19 mouse cellular contexts compared by ENCODE assay signal in the genomic region with DNA sequence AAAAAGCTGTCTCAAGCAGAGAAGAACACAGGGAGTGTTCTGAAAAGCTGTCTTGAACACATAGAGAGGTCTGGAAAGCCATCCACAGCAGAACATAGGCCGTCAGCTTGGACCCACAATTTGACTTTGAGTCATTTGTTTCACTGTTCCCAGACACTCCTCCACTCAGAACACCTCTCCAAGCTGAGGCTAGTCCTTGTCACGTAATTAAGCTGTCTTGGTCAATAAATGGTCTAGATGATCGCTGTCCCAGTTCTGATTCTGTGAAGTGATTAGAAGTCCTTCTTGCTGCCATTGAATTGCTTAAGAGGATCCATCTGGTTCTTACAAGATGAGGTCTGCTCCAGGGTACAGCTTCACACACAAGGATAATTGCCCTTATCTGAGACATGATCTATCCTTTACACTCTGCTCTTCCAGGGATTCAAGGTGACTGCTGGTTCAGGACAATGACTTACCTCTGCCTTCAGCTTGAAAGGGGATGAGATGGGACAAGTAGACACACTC. TPM values are rescaled to one million over a fixed set of nuclear protein-coding genes. Genes with fewer than 3 reads are reported as not detected.
DNase-seq lines count a peak whose midpoint lies in the region; ATAC-seq and TF ChIP-seq lines count a peak whose summit lies in the region.
"Had no signal": no experiment of that assay in that cellular context is flagged by ENCODE, and none has a peak within 500 bp of the region (broad histone marks: within the 10 kb centered on the region; RNA-seq: fewer than 3 reads in every experiment).

No protein-coding gene starts in this region.

- no peak for TF ChIP-seq POLR2A in MEL (IDR thresholded peaks at IDR 0.05; ENCODE audit: control insufficient read depth in 1 of 2, insufficient read depth in 1 of 2, low read depth in 1 of 2, low read length in 2 of 2, poor library complexity in 1 of 2)

- ATAC-seq in hindbrain, embryonic 13.5 days (ENCODE audit: low FRiP score): no peak
- ATAC-seq: intestine, embryonic 16.5 days had no signal

- H3K9me3 ChIP-seq in MEL (replicated peaks; ENCODE audit: insufficient read depth, low read length): no peaks in the 10 kb centered on the region
- H3K9me3 ChIP-seq in hindbrain, embryonic 13.5 days: no peaks in the 10 kb centered on the region
- H3K9me3 ChIP-seq: embryonic facial prominence, embryonic 10.5 days; forebrain, embryonic 10.5 days; forebrain, embryonic 15.5 days; heart, embryonic 15.5 days; hindbrain, embryonic 10.5 days; hindbrain, embryonic 15.5 days had no signal

- no peak for TF ChIP-seq EP300 in MEL (IDR thresholded peaks at IDR 0.05; ENCODE audit: low read depth in 1 of 2, low read length in 2 of 2)

- TF ChIP-seq CTCF in MEL (IDR thresholded peaks at IDR 0.05 in 2 of 3, conservative IDR thresholded peaks at IDR 0.05 in 1 of 3; ENCODE audit: control insufficient read depth in 1 of 3, insufficient read depth in 1 of 3, low read depth in 2 of 3, low read length in 3 of 3, poor library complexity in 1 of 3, severe bottlenecking in 1 of 3): no peak

- H3K4me1 ChIP-seq in MEL (ENCODE audit: control insufficient read depth in 1 of 2, insufficient read depth in 2 of 2, low read length in 2 of 2): peaks cover 11 to 27% of the 10 kb centered on the region in 2 experiments; a peak in 3 of 4 replicates
- H3K4me1 ChIP-seq in hindbrain, embryonic 13.5 days (replicated peaks): peaks cover 18% of the 10 kb centered on the region

- no peak for TF ChIP-seq RAD21 in MEL (IDR thresholded peaks at IDR 0.05; ENCODE audit: low read depth, low read length)

- peaks cover 25% of the 10 kb centered on the region for H3K79me2 ChIP-seq in MEL (ENCODE audit: control insufficient read depth, insufficient read depth, low read length, poor library complexity)

- no peaks in the 10 kb centered on the region for H3K27me3 ChIP-seq in MEL (ENCODE audit: control insufficient read depth in 1 of 2, insufficient read depth in 2 of 2, low read length in 2 of 2)
- H3K27me3 ChIP-seq in hindbrain, embryonic 13.5 days: no peaks in the 10 kb centered on the region
- H3K27me3 ChIP-seq: forebrain, embryonic 15.5 days; heart, embryonic 15.5 days had no signal

- peak; percentile 57 for DNase-seq in lung, postnatal 10 days
- DNase-seq in lung, postnatal 25 days (ENCODE audit: low spot score): no peak
- DNase-seq in MEL (ENCODE audit: low read depth, low spot score) (peak; percentile 27), ZHBTc4 (ENCODE audit: low read depth, low spot score) (peak; percentile 47)
- no peak for DNase-seq in right cerebral cortex, adult 18-20 months
- DNase-seq: adrenal gland, postnatal 25 days; cerebellum, adult 18-20 months; cerebellum, postnatal 36 days; gastrocnemius, postnatal 36 days; heart, adult 2 months had no signal

- no peak overlapping the region for H3K4me2 ChIP-seq in hindbrain, embryonic 13.5 days
- H3K4me2 ChIP-seq: forebrain, embryonic 15.5 days; heart, embryonic 11.5 days; heart, embryonic 15.5 days; hindbrain, embryonic 15.5 days had no signal

- H3K27ac ChIP-seq in MEL (ENCODE audit: control insufficient read depth, low read depth, low read length): no peak overlapping the region
- no peak overlapping the region for H3K27ac ChIP-seq in hindbrain, embryonic 13.5 days
- H3K27ac ChIP-seq: embryonic facial prominence, embryonic 10.5 days; forebrain, embryonic 10.5 days; forebrain, embryonic 15.5 days; heart, adult 2 months; heart, embryonic 15.5 days; hindbrain, embryonic 10.5 days; hindbrain, embryonic 15.5 days had no signal

- no peak overlapping the region for H3K9ac ChIP-seq in MEL (ENCODE audit: control insufficient read depth, low read depth, low read length, poor library complexity, severe bottlenecking)
- no peak overlapping the region for H3K9ac ChIP-seq in hindbrain, embryonic 13.5 days
- H3K9ac ChIP-seq: forebrain, embryonic 15.5 days; heart, embryonic 15.5 days; hindbrain, embryonic 15.5 days had no signal

- 86% methylated on average over 3 of the region's 3 CpGs for WGBS in hindbrain, embryonic 13.5 days

- peaks cover 0 to 25% of the 10 kb centered on the region in 2 experiments; a peak in 2 of 4 replicates for H3K36me3 ChIP-seq in MEL (ENCODE audit: control insufficient read depth in 1 of 2, insufficient read depth in 2 of 2, low read length in 2 of 2)
- H3K36me3 ChIP-seq in hindbrain, embryonic 13.5 days: no peaks in the 10 kb centered on the region
- H3K36me3 ChIP-seq: embryonic facial prominence, embryonic 10.5 days; forebrain, embryonic 15.5 days; hindbrain, embryonic 15.5 days had no signal

- no peak overlapping the region for H3K4me3 ChIP-seq in MEL (ENCODE audit: control insufficient read depth in 1 of 2, insufficient read depth in 1 of 2, low read depth in 2 of 2, low read length in 2 of 2)
- H3K4me3 ChIP-seq in hindbrain, embryonic 13.5 days: no peak overlapping the region
- H3K4me3 ChIP-seq: embryonic facial prominence, embryonic 10.5 days; forebrain, embryonic 10.5 days; heart, adult 2 months; heart, embryonic 15.5 days; hindbrain, embryonic 10.5 days; hindbrain, embryonic 15.5 days had no signal

TF ChIP-seq in MEL, 35 proteins besides CTCF, POLR2A, EP300 and RAD21:
- 0 out of 2 replicates have a peak, but pooled peaks have one; percentile 17 for TF ChIP-seq GATA1 (IDR thresholded peaks at IDR 0.05; ENCODE audit: low read depth, low read length)
- no peak for TF ChIP-seq SIN3A (IDR thresholded peaks at IDR 0.05; ENCODE audit: low read length)

RNA-seq across cellular contexts. Expression of a gene that starts 1.5 kb away (rescaled TPM):
- total RNA-seq in MEL (2012; rRNA removed): 7.1 and 7.4 TPM in 2 replicates
- 10 to 100 TPM in 1 of 2 experiments, not detected in 1; 17.5 TPM for polyA plus RNA-seq in MEL (2012; ENCODE audit: insufficient read depth in 1 of 2, insufficient read length in 2 of 2, low read depth in 1 of 2, low replicate concordance in 2 of 2, missing spikeins in 1 of 2)
- 20.0 and 22.5 TPM in 2 replicates for polyA plus RNA-seq in hindbrain, embryonic 13.5 days (2015; fragmentation: Nextera tagmentation; extraction: Ambion mirVana)

RNA-seq across cellular contexts. Expression of a gene that starts 34.4 kb away (rescaled TPM):
- 8.1 and 11.0 TPM in 2 replicates for total RNA-seq in MEL (2012; rRNA removed)
- 10 to 100 TPM in 1 of 2 experiments, not detected in 1; 13.1 TPM for polyA plus RNA-seq in MEL (2012; ENCODE audit: insufficient read depth in 1 of 2, insufficient read length in 2 of 2, low read depth in 1 of 2, low replicate concordance in 2 of 2, missing spikeins in 1 of 2)
- polyA plus RNA-seq in hindbrain, embryonic 13.5 days (2015; fragmentation: Nextera tagmentation; extraction: Ambion mirVana): 16.4 and 17.0 TPM in 2 replicates

RNA-seq across cellular contexts. Expression of a gene that starts 41.8 kb away (rescaled TPM):
- total RNA-seq in MEL (2012; rRNA removed): 8.2 and 8.5 TPM in 2 replicates
- polyA plus RNA-seq in MEL (2012; ENCODE audit: insufficient read depth in 1 of 2, insufficient read length in 2 of 2, low read depth in 1 of 2, low replicate concordance in 2 of 2, missing spikeins in 1 of 2): 10 to 100 TPM in 1 of 2 experiments, not detected in 1; 13.8 TPM
- polyA plus RNA-seq in hindbrain, embryonic 13.5 days (2015; fragmentation: Nextera tagmentation; extraction: Ambion mirVana): 22.2 and 22.3 TPM in 2 replicates

Comparison
In these comparisons a context has a peak if more than half of its experiments do, and no peak if none do; other contexts are left out.
1. DNase-seq: peak in lung, postnatal 10 days (single experiment), MEL (single experiment) and ZHBTc4 (single experiment); none in lung, postnatal 25 days (single experiment) and right cerebral cortex, adult 18-20 months (single experiment).